ENCODE assay signal across 8 mouse cellular contexts in the genomic region with DNA sequence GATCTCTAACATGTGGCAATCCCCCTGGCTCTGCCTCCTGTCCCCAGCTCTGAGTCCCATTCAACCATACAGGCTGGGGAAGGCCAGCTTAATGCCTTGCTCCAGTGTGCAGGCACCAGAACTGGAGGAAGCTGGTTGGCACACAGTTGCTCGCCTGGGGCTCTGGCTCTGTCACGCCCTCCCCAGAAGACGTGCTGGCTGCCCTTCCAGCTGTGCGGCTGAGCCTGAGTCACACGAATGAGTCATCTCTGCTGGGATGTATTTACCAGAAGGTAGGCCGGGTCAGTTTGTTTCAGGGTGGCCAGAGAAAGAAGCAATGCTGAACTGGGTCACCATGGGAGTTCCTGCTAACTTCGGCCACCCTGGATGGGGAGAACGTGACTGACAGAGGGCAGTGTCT.
DNase-seq lines count a peak whose midpoint lies in the region; TF ChIP-seq lines count a peak whose summit lies in the region.

No protein-coding gene starts in this region.

- no peaks in the 10 kb centered on the region for H3K4me1 ChIP-seq in MEL (ENCODE audit: control insufficient read depth in 1 of 2, insufficient read depth in 2 of 2, low read length in 2 of 2)

- H3K36me3 ChIP-seq in MEL (ENCODE audit: control insufficient read depth in 1 of 2, insufficient read depth in 2 of 2, low read length in 2 of 2), result no peaks in the 10 kb centered on the region

- H3K27ac ChIP-seq in MEL (ENCODE audit: control insufficient read depth, low read depth, low read length), result no peak overlapping the region

- H3K27me3 ChIP-seq in MEL (ENCODE audit: control insufficient read depth in 1 of 2, insufficient read depth in 2 of 2, low read length in 2 of 2), result no peaks in the 10 kb centered on the region

- TF ChIP-seq EP300 in MEL (IDR thresholded peaks at IDR 0.05; ENCODE audit: low read depth in 1 of 2, low read length in 2 of 2), result no peak

- H3K79me2 ChIP-seq in MEL (ENCODE audit: control insufficient read depth, insufficient read depth, low read length, poor library complexity), result no peaks in the 10 kb centered on the region

- H3K4me3 ChIP-seq in MEL (ENCODE audit: control insufficient read depth in 1 of 2, insufficient read depth in 1 of 2, low read depth in 2 of 2, low read length in 2 of 2), result no peak overlapping the region

- no peak for TF ChIP-seq RAD21 in MEL (IDR thresholded peaks at IDR 0.05; ENCODE audit: low read depth, low read length)

- peak; percentile 29 for DNase-seq in MEL (ENCODE audit: low read depth, low spot score)
- peak; percentile 92 for DNase-seq in adrenal gland, adult 2 months
- peak; percentile 87 for DNase-seq in heart, adult 8-10 months (ENCODE audit: low spot score)
- DNase-seq in kidney, postnatal 25 days, result peak; percentile 13 to 58
- peak; percentile 22 for DNase-seq in ovary, postnatal 14 days (ENCODE audit: low spot score)
- no peak for DNase-seq in spleen, postnatal 36 days (ENCODE audit: low spot score in 2 of 2)
- no peak for DNase-seq in frontal cortex, postnatal 10 days (ENCODE audit: low spot score in 2 of 2)
- no peak for DNase-seq in cerebellum, postnatal 25 days

- no peak for TF ChIP-seq CTCF in MEL (IDR thresholded peaks at IDR 0.05 in 2 of 3, conservative IDR thresholded peaks at IDR 0.05 in 1 of 3; ENCODE audit: control insufficient read depth in 1 of 3, insufficient read depth in 1 of 3, low read depth in 2 of 3, low read length in 3 of 3, poor library complexity in 1 of 3, severe bottlenecking in 1 of 3)

- no peak for TF ChIP-seq POLR2A in MEL (IDR thresholded peaks at IDR 0.05; ENCODE audit: control insufficient read depth in 1 of 2, insufficient read depth in 1 of 2, low read depth in 1 of 2, low read length in 2 of 2, poor library complexity in 1 of 2)

- no peaks in the 10 kb centered on the region for H3K9me3 ChIP-seq in MEL (replicated peaks; ENCODE audit: insufficient read depth, low read length)

- no peak overlapping the region for H3K9ac ChIP-seq in MEL (ENCODE audit: control insufficient read depth, low read depth, low read length, poor library complexity, severe bottlenecking)

TF ChIP-seq in MEL, 35 proteins besides CTCF, POLR2A, EP300 and RAD21:
- TF ChIP-seq POLR2AphosphoS5 (IDR thresholded peaks at IDR 0.05; ENCODE audit: borderline replicate concordance, low read depth, low read length) (no peak), NRF1 (IDR thresholded peaks at IDR 0.05; ENCODE audit: insufficient read depth, low read depth, low read length, poor library complexity, severe bottlenecking) (no peak), MYC (IDR thresholded peaks at IDR 0.05; ENCODE audit: low read depth, low read length) (no peak), MAZ (IDR thresholded peaks at IDR 0.05; ENCODE audit: low read depth, low read length) (no peak), KAT2A (conservative IDR thresholded peaks at IDR 0.05; ENCODE audit: low read depth, low read length) (no peak), TAL1 (IDR thresholded peaks at IDR 0.05; ENCODE audit: low read length) (no peak), MYB (IDR thresholded peaks at IDR 0.05; ENCODE audit: low read depth, low read length) (no peak), MEF2A (IDR thresholded peaks at IDR 0.05; ENCODE audit: extremely low read depth, insufficient replicate concordance, low read depth, low read length, poor library complexity, severe bottlenecking) (no peak)

Comparison
In these comparisons a context has a peak if more than half of its experiments do, and no peak if none do; other contexts are left out.
1. DNase-seq: peak in MEL (single experiment), adrenal gland, adult 2 months (single experiment), heart, adult 8-10 months (single experiment), kidney, postnatal 25 days (2 of 2) and ovary, postnatal 14 days (single experiment); none in spleen, postnatal 36 days (0 of 2), frontal cortex, postnatal 10 days (0 of 2) and cerebellum, postnatal 25 days (0 of 2).